Mouse (Mus musculus): Measurements from ENCODE around the gene Chrdl1. TPM values are rescaled to one million over a fixed set of nuclear protein-coding genes. Genes with fewer than 3 reads are reported as not detected.
A peak's percentile ranks its signal among the peaks of the same experiment; 100 is the strongest.

Gene Chrdl1
- polyA plus RNA-seq (2015; fragmentation: Nextera tagmentation; extraction: Ambion mirVana), result 2.1 and 2.4 TPM in 2 replicates

GRCm38 (mm10) chrX:143393791-143394369, at the start of gene Chrdl1:
TSS of gene Chrdl1 (minus strand) at chrX:143394262.
- H3K4me1 ChIP-seq, result no peaks in the 10 kb centered on the region
- H3K27ac ChIP-seq, result no peak within 1 kb of the TSS
- H3K4me3 ChIP-seq, result peak within 1 kb of the TSS; percentile 47
- WGBS, result 22% methylated on average over 37 of the region's 37 CpGs
- ATAC-seq, result peak; percentile 65; the same call in 1 of the 2 replicates
- no peaks in the 10 kb centered on the region for H3K36me3 ChIP-seq (ENCODE audit: poor library complexity, severe bottlenecking)
- peak within 1 kb of the TSS; percentile 59 for H3K4me2 ChIP-seq
- H3K9me3 ChIP-seq (replicated peaks), result no peaks in the 10 kb centered on the region
- peak within 1 kb of the TSS; percentile 43 for H3K9ac ChIP-seq
- peaks cover 41% of the 10 kb centered on the region; the same call in 1 of the 2 replicates for H3K27me3 ChIP-seq

- H3K4me3 ChIP-seq, result no peak overlapping the region
- H3K27me3 ChIP-seq, result no peaks in the 10 kb centered on the region; the same call in 1 of the 2 replicates
- no peak overlapping the region for H3K9ac ChIP-seq
- ATAC-seq, result no peak
- no peaks in the 10 kb centered on the region for H3K36me3 ChIP-seq (ENCODE audit: poor library complexity, severe bottlenecking)
- 30% methylated on average over 4 of the region's 4 CpGs for WGBS
- no peak overlapping the region for H3K27ac ChIP-seq
- H3K4me2 ChIP-seq, result no peak overlapping the region
- no peaks in the 10 kb centered on the region for H3K4me1 ChIP-seq
- H3K9me3 ChIP-seq (replicated peaks), result no peaks in the 10 kb centered on the region
These were observed 48.6 kb upstream of the Chrdl1 start for GRCm38 (mm10) chrX:143442638-143443037.

- Histone ChIP-seq H3K9me3 (replicated peaks) (no peaks in the 10 kb centered on the region), H3K4me3 (no peak overlapping the region), H3K9ac (no peak overlapping the region), H3K27ac (no peak overlapping the region), H3K36me3 (ENCODE audit: poor library complexity, severe bottlenecking) (no peaks in the 10 kb centered on the region), H3K4me2 (no peak overlapping the region), H3K27me3 (peaks cover 3% of the 10 kb centered on the region; the same call in 1 of the 2 replicates), H3K4me1 (no peaks in the 10 kb centered on the region)
- 52% methylated on average over 2 of the region's 2 CpGs for WGBS
- no peak for ATAC-seq
These were observed 10.5 kb upstream of the Chrdl1 start for GRCm38 (mm10) chrX:143404601-143405000.

- Histone ChIP-seq H3K27ac (no peak overlapping the region), H3K4me1 (no peaks in the 10 kb centered on the region), H3K4me3 (no peak overlapping the region), H3K9ac (no peak overlapping the region), H3K27me3 (no peaks in the 10 kb centered on the region), H3K9me3 (replicated peaks) (no peaks in the 10 kb centered on the region), H3K36me3 (ENCODE audit: poor library complexity, severe bottlenecking) (no peaks in the 10 kb centered on the region), H3K4me2 (no peak overlapping the region)
- WGBS, result 67% methylated on average over 4 of the region's 4 CpGs
- ATAC-seq, result peak; percentile 45; the same call in 1 of the 2 replicates
These were observed 27.7 kb downstream of the Chrdl1 start for GRCm38 (mm10) chrX:143366256-143366959.

- H3K4me2 ChIP-seq, result no peak overlapping the region
- no peak for ATAC-seq
- H3K4me1 ChIP-seq, result 0 out of 2 replicates have a peak, but pooled peaks cover 2% of the 10 kb centered on the region
- no peaks in the 10 kb centered on the region for H3K9me3 ChIP-seq (replicated peaks)
- no peaks in the 10 kb centered on the region for H3K36me3 ChIP-seq (ENCODE audit: poor library complexity, severe bottlenecking)
- no peak overlapping the region for H3K4me3 ChIP-seq
- H3K9ac ChIP-seq, result no peak overlapping the region
- no peak overlapping the region for H3K27ac ChIP-seq
- H3K27me3 ChIP-seq, result peaks cover 6% of the 10 kb centered on the region; the same call in 1 of the 2 replicates
- 39% methylated on average over 5 of the region's 5 CpGs for WGBS
These were observed 46.8 kb downstream of the Chrdl1 start for GRCm38 (mm10) chrX:143347227-143347626.

GRCm38 (mm10) chrX:143346739-143347138, 47.3 kb downstream of the Chrdl1 start:
- no peak for ATAC-seq
- H3K4me3 ChIP-seq, result no peak overlapping the region
- WGBS, result 46% methylated on average over 3 of the region's 3 CpGs
- no peak overlapping the region for H3K27ac ChIP-seq
- peaks cover 6% of the 10 kb centered on the region; the same call in 1 of the 2 replicates for H3K27me3 ChIP-seq
- no peak overlapping the region for H3K9ac ChIP-seq
- no peaks in the 10 kb centered on the region for H3K9me3 ChIP-seq (replicated peaks)
- 0 out of 2 replicates have a peak, but pooled peaks cover 2% of the 10 kb centered on the region for H3K4me1 ChIP-seq
- no peak overlapping the region for H3K4me2 ChIP-seq
- no peaks in the 10 kb centered on the region for H3K36me3 ChIP-seq (ENCODE audit: poor library complexity, severe bottlenecking)

GRCm38 (mm10) chrX:143344509-143345495, 49.3 kb downstream of the Chrdl1 start:
- H3K4me2 ChIP-seq, result no peak overlapping the region

GRCm38 (mm10) chrX:143338156-143338555, 55.9 kb downstream of the Chrdl1 start:
- Histone ChIP-seq H3K9ac (no peak overlapping the region), H3K4me1 (0 out of 2 replicates have a peak, but pooled peaks cover 6% of the 10 kb centered on the region), H3K4me2 (no peak overlapping the region), H3K9me3 (replicated peaks) (no peaks in the 10 kb centered on the region), H3K4me3 (no peak overlapping the region), H3K27ac (no peak overlapping the region), H3K36me3 (ENCODE audit: poor library complexity, severe bottlenecking) (no peaks in the 10 kb centered on the region), H3K27me3 (peaks cover 15% of the 10 kb centered on the region)
- no peak for ATAC-seq
- 20% methylated on average over 4 of the region's 4 CpGs for WGBS

More at GRCm38 (mm10) chrX:143344509-143345495, 49.3 kb downstream of the Chrdl1 start:
- Histone ChIP-seq H3K9me3 (replicated peaks) (no peaks in the 10 kb centered on the region), H3K27me3 (peaks cover 6% of the 10 kb centered on the region; the same call in 1 of the 2 replicates), H3K36me3 (ENCODE audit: poor library complexity, severe bottlenecking) (no peaks in the 10 kb centered on the region), H3K4me3 (no peak overlapping the region), H3K27ac (no peak overlapping the region), H3K9ac (no peak overlapping the region), H3K4me1 (0 out of 2 replicates have a peak, but pooled peaks cover 2% of the 10 kb centered on the region)
- WGBS, result 61% methylated on average over 5 of the region's 5 CpGs
- no peak for ATAC-seq

GRCm38 (mm10) chrX:143337561-143337960, 56.5 kb downstream of the Chrdl1 start:
- H3K9ac ChIP-seq, result no peak overlapping the region
- 14% methylated on average over 3 of the region's 3 CpGs for WGBS
- no peak for ATAC-seq
- H3K27ac ChIP-seq, result no peak overlapping the region
- H3K27me3 ChIP-seq, result peaks cover 15% of the 10 kb centered on the region
- no peaks in the 10 kb centered on the region for H3K9me3 ChIP-seq (replicated peaks)
- H3K4me1 ChIP-seq, result 0 out of 2 replicates have a peak, but pooled peaks cover 6% of the 10 kb centered on the region
- no peak overlapping the region for H3K4me3 ChIP-seq
- no peaks in the 10 kb centered on the region for H3K36me3 ChIP-seq (ENCODE audit: poor library complexity, severe bottlenecking)
- H3K4me2 ChIP-seq, result no peak overlapping the region

- Histone ChIP-seq H3K9ac (no peak overlapping the region), H3K27me3 (peaks cover 15% of the 10 kb centered on the region), H3K27ac (no peak overlapping the region), H3K4me3 (no peak overlapping the region), H3K9me3 (replicated peaks) (no peaks in the 10 kb centered on the region), H3K4me1 (0 out of 2 replicates have a peak, but pooled peaks cover 6% of the 10 kb centered on the region), H3K4me2 (no peak overlapping the region), H3K36me3 (ENCODE audit: poor library complexity, severe bottlenecking) (no peaks in the 10 kb centered on the region)
- no peak for ATAC-seq
- 87% methylated on average over 4 of the region's 4 CpGs for WGBS
These were observed 57.4 kb downstream of the Chrdl1 start for GRCm38 (mm10) chrX:143336661-143337060.

- no peak for ATAC-seq
- Histone ChIP-seq H3K36me3 (ENCODE audit: poor library complexity, severe bottlenecking) (no peaks in the 10 kb centered on the region), H3K27ac (no peak overlapping the region), H3K4me1 (0 out of 2 replicates have a peak, but pooled peaks cover 6% of the 10 kb centered on the region), H3K9me3 (replicated peaks) (no peaks in the 10 kb centered on the region), H3K9ac (no peak overlapping the region), H3K4me3 (no peak overlapping the region), H3K27me3 (peaks cover 15% of the 10 kb centered on the region), H3K4me2 (no peak overlapping the region)
- 72% methylated on average over 5 of the region's 5 CpGs for WGBS
These were observed 58.2 kb downstream of the Chrdl1 start for GRCm38 (mm10) chrX:143335846-143336245.
